Mouse (Mus musculus) liver, embryonic 14 days (tissue): ENCODE data around the gene Pgls. TPM values are rescaled to one million over a fixed set of nuclear protein-coding genes. Genes with fewer than 3 reads are reported as not detected.

Source experiments
- polyA plus RNA-seq: library from polyadenylated mRNA; depleted of rRNA; stranded (reverse); fragments of >200 nt; gene quantifications from 2 replicates; pipeline ENCODE4 v1.2.3, GENCODE M21; 2012; rRNA removed

Gene Pgls
- polyA plus RNA-seq, result 40.2 and 45.8 TPM in 2 replicates

DNA sequence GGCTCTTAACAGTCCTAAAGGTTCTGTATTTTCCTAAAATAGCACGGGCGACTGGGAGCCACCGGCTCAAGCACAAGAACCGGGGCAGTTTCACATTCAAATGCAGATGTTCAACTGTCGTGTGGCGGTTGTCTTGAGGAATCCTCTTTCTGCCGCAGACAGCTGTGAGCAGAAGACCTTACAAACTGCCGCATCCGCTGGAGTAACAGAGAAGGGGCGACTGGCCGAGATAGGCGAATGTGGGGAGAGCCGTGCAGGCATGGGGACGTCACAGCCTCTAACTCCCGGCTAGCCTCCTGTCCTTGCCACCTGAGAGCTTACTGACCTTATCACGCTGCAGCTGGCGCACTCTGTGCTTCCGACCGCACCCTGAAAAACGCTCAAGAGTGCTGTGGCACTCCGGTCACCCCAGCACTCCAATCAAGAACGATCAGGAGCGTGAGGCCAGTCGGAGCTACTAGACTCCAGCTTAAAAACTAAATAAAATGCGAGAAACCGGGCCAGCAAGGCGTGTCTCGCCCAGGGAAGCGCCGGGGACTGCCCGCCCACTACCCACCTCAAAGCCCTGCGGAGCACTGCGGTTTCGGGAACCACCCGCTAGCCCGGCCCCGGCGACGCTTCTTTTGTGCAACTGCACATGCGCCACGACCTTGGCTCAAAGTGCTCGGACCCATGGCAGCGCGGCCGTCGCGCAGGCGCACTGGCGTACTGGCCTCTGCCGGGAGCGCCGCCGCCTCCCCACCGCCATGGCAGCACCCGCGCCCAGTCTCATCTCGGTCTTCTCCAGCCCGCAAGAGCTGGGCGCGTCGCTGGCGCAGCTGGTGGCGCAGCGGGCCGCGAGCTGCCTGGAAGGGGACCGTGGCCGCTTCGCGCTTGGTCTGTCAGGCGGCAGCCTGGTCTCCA is at the start of gene Pgls:
TSS of gene Pgls (plus strand) at position 706 of the 903 bp plus-strand sequence.

DNA sequence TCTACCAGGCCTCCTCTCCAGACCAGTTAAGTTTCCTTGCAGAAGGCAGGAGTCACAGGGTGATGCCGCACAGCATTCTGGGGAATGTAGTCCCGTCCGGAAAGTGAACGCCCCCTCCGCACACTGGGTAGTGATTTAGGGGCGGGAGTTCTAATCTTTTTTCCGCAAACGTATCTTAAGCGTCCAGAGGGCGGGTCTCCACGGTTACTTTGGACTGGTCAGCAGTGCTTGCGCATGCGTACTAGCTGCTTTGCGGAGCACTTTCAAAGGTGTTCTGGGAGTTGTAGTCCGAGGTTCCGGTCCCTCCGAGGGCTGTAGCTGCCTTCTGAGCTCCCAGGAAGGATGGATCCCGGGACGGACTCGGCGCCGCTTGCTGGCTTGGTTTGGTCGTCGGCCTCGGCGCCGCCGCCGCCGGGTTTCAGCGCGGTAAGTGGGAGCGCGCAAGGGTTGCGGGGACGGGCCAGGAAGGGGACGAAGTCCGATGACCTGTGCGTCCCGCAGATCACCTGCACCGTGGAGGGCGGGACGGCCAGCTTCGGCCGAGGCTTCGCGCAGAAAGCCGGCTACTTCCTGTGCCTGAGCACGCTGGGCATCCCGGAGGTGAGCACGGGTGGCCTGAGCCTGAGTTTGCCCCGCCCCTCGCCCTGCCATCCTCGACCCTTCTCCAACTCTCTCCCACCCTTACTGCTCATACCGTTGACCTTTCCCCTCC is 49.2 kb upstream of the Pgls start, which contains the start of gene Mvb12a:
TSS of gene Mvb12a (plus strand) at position 291 of the 712 bp plus-strand sequence.

DNA sequence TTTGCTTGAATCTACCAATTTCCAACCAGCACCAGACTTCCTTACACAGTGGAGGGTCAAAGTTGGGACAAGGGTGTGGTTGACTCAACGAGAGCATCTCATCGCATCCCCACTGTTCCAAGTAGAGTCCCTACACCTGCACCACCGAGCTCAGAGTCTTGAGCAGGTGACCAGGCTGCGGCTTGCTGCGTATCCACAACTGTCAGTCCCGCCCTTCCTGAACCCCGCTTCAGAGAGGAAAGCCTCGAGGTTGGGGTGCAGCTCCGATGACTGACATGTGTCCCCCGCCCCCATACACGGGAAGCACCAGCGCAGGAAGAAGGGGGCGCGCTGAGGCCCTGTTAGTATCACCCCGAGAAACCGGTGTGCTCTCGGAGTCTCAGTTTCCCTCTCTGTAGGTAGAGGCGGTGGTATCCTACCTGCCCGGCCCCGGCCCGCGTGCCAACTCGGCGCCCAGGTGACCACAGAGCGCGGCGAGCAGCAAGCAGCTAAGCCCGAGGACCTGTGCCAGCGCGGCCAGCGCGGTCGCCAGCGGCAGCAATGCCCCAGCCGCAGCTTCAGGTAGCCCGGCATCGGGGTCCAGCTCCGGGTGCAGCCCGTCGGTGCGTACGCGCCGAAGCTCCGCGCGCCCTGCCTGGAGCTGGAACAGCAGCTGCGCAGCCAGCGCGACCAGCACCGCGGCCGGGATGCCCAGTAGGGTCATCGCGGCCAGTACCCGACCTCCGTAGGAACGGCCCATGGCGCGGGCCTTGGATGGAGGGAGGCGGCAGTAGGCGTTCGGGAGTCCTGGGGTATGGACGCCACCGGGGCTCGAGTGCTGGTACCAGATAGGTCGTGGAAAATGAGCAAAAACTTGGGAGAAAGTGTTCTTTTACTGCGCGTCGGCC is 33.7 kb upstream of the Pgls start, which contains the start of gene Tmem221:
TSS of gene Tmem221 (minus strand) at position 801 of the 887 bp plus-strand sequence.

DNA sequence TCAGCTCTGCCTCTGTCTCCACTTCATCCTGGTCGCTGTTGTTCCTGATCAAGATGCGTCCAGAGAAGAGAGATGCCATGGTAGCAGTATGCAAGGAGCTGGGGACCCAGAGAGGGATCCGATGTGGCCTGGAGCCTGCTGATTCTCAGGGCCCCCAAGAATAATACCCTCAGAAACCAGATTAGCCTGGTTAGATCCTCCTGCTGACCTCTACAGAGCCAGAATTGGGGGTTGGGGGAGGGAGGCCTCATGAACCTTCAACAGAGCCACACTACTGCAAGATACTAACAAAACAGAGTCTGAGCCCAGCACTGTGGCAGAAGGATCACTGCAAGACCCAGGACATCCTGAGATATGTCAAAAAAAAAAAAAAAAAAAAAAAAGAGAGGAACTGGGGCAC is 25.5 kb upstream of the Pgls start, which contains the start of gene Nxnl1:
TSS of gene Nxnl1 (minus strand) at position 101 of the 400 bp plus-strand sequence.

DNA sequence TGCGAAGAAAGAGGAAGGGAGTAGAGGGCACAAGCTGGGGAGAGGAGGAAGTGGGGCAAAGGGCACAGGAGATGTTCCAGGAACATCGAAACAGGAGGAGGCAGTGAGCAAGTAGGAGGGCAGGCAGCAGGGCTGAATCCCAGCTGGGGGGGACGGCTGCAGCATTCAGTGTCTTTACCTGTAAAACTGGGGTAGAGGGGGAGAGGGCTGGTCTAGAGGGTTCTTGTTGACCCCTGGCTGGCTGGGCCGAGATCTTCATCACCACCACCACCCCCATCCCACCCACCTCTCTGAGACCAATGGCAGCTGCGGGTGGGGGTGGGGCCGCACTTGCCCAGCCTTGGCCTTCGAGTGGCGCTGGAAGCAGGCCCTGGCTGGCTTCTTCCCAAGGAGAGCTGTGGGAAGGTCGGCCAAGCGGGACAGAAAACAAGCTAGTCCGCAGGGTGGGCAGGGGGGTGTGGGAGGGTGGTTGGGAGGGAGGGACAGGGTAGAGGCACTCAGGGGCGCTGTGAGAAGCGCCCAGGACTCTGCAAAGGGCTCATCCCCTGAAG is 23.5 kb upstream of the Pgls start, which contains the start of gene Slc27a1:
TSS of gene Slc27a1 (plus strand) at position 496 of the 551 bp plus-strand sequence.

DNA sequence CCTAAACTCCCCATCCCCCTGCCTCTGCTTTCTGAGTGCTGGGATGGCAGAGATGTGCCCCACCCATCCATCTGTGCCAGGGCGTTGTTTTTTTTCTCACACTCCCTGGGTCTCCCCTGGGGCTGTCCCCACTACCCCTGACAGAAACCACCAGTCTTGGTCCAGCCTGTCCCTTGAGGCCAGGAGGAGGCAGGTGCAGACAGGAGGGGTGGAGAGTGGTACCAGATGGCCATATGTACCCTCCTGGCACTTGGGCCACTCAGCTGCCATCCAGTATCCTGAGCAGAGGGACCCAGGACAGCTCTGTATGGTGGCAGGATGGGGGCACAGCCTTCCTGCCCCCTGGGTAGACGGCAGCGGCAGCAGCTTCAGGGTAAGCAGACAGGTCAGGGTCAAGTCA is 5.5 kb downstream of the Pgls start, which contains the start of gene Fam129c:
TSS of gene Fam129c (plus strand) at position 198 of the 400 bp plus-strand sequence.

DNA sequence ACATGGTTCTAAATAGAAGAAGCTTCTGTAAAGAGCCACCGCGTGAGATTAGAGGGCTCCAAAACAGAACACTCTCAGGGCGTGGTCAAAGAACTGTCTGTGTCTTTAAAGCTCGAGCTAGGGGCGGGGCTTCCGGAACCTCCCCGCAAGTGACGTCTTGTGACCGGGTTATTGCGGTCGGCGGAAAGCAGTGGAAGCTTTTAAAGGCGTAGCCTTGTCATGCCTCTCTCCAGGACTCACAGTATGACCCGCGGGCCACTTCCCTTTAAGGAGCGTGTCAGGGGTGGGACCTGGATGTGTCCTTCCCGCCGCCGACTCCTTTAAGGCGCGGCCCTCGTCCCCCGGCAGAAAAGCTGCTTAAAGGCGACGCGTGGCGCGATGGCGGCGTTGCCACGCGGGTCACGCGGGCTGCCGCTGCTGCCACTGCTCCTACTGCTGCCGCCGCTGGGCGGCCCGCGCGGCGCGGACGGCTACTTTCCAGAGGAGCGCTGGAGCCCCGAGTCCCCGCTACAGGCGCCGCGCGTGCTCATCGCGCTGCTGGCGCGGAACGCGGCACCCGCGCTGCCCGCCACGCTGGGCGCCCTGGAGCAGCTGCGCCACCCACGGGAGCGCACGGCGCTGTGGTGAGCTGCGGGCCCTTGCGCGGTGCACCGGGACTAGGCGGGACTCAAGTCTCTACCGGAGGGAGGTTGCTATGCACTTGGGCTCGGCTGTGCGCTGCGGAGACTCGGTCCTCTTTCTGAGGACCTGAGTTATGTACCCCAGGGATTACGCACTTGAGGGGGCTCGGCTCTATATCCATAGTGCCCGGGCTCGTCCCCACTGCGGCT is 19.1 kb downstream of the Pgls start, which contains the start of gene Colgalt1:
TSS of gene Colgalt1 (plus strand) at position 177 of the 830 bp plus-strand sequence.

Other genes with a start within 250 kb of the Pgls start
- gene Use1, start 225.3 kb upstream of the Pgls start, polyA plus RNA-seq, result 53.8 and 56.8 TPM in 2 replicates
- gene Ocel1, start 220.9 kb upstream of the Pgls start, polyA plus RNA-seq, result 3.0 and 3.1 TPM in 2 replicates
- gene Nr2f6, start 210.2 kb upstream of the Pgls start, polyA plus RNA-seq, result 15.0 and 18.0 TPM in 2 replicates
- gene Ushbp1, start 196.4 kb upstream of the Pgls start, polyA plus RNA-seq, result 3.0 and 3.2 TPM in 2 replicates
- 51.3 and 56.2 TPM in 2 replicates for gene Babam1, start 195.3 kb upstream of the Pgls start, polyA plus RNA-seq
- 45.6 and 52.2 TPM in 2 replicates for gene Ankle1, start 186.2 kb upstream of the Pgls start, polyA plus RNA-seq
- gene Abhd8, start 128.5 kb upstream of the Pgls start, polyA plus RNA-seq, result 6.4 and 6.5 TPM in 2 replicates
- gene Mrpl34, start 127.2 kb upstream of the Pgls start, polyA plus RNA-seq, result 39.4 and 44.7 TPM in 2 replicates
- 21.8 and 25.0 TPM in 2 replicates for gene Dda1, start 123.0 kb upstream of the Pgls start, polyA plus RNA-seq
- 1.3 and 1.8 TPM in 2 replicates for gene Ano8, start 106.2 kb upstream of the Pgls start, polyA plus RNA-seq
- 8.4 and 8.9 TPM in 2 replicates for gene Gtpbp3, start 104.1 kb upstream of the Pgls start, polyA plus RNA-seq
- gene Plvap, start 80.4 kb upstream of the Pgls start, polyA plus RNA-seq, result 15.8 TPM in 2 replicates
- gene Ccdc194, start 66.5 kb upstream of the Pgls start, polyA plus RNA-seq, result 0.12 and 0.18 TPM in 2 replicates
- gene Bst2, start 54.7 kb upstream of the Pgls start, polyA plus RNA-seq, result 47.6 and 62.9 TPM in 2 replicates
- gene Mvb12a, start 49.3 kb upstream of the Pgls start, polyA plus RNA-seq, result 24.0 and 26.3 TPM in 2 replicates
- 0.17 and 0.28 TPM in 2 replicates for gene Tmem221, start 33.3 kb upstream of the Pgls start, polyA plus RNA-seq
- not detected in 2 replicates for gene Nxnl1, start 25.6 kb upstream of the Pgls start, polyA plus RNA-seq
- gene Slc27a1, start 23.3 kb upstream of the Pgls start, polyA plus RNA-seq, result 1.6 and 1.9 TPM in 2 replicates
- 0.89 and 1.0 TPM in 2 replicates for gene Fam129c, start 5.5 kb downstream of the Pgls start, polyA plus RNA-seq
- 30.1 and 32.1 TPM in 2 replicates for gene Colgalt1, start 18.8 kb downstream of the Pgls start, polyA plus RNA-seq
- 0.08 and 0.20 TPM in 2 replicates for gene Unc13a, start 79.6 kb downstream of the Pgls start, polyA plus RNA-seq
- 3.4 and 4.0 TPM in 2 replicates for gene Jak3, start 84.1 kb downstream of the Pgls start, polyA plus RNA-seq
- gene Insl3, start 97.0 kb downstream of the Pgls start, polyA plus RNA-seq, result 0.70 and 1.2 TPM in 2 replicates
- 1.7 and 1.9 TPM in 2 replicates for gene B3gnt3, start 109.6 kb downstream of the Pgls start, polyA plus RNA-seq
- gene Fcho1, start 133.5 kb downstream of the Pgls start, polyA plus RNA-seq, result 21.1 and 24.4 TPM in 2 replicates